Mouse (Mus musculus) bone marrow macrophage, adult 2 months (primary cell): ENCODE results near the gene Cog5.
A peak's percentile ranks its signal among the peaks of the same experiment; 100 is the strongest.

Source experiments
- CTCF ChIP-seq: IDR thresholded peaks from 2 replicates; pipeline ENCODE4 v1.5.1; 2012; ENCODE audit warnings: low read depth, mild to moderate bottlenecking, low read length, moderate library complexity
- POLR2A ChIP-seq: IDR thresholded peaks from 2 replicates; pipeline ENCODE4 v1.6.1; 2012; ENCODE audit warnings: mild to moderate bottlenecking, low read depth, low read length, borderline replicate concordance

DNA sequence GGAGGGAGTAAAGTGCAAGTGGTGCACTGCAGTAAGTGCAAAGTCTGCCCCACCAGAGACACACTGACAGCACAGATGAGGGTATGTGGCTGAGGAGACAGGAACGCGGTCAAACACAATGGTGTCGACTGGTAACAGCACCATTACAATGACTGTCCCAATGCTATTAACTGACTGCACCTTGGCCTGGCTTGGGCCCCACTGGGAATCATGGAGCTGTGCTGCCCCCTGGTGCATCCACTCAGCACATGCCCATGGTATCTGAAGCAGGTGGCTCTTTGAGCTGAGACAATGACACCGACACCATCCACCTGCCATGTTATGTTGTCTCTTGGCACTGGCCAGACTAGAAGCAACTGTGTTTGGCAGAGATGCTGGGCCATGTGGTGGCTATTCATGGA is 272.0 kb downstream of the Cog5 start:
- TF ChIP-seq CTCF (peak; percentile 43; the same call in 1 of the 2 replicates), POLR2A (no peak)
